Mouse (Mus musculus) limb, embryonic 14.5 days (tissue): ENCODE data around the gene Ank2. TPM values are rescaled to one million over a fixed set of nuclear protein-coding genes. Genes with fewer than 3 reads are reported as not detected.
"Not testable (repeated sequence)": the region's sequence is repeated elsewhere in the genome, so short reads cannot be mapped to it uniquely, and the experiment has no call there.

ENCODE experiments used
- ATAC-seq: fragments of 200-750 bp; cut with Nextera tagmentation; 2 replicates; pipeline ENCODE4 v1.8.0; 2017; ENCODE audit warnings: low read depth, moderate number of reproducible peaks, moderate TSS enrichment; ENCODE audit not compliant: low FRiP score
- DNase-seq: peaks from one replicate; pipeline ENCODE4 v3.0.0-alpha.2; 2015; ENCODE audit warnings: low spot score
- H3K27ac ChIP-seq: fragments of 300-500 bp; sonication (generic); replicated peaks from 2 replicates; pipeline ENCODE4 v1.5.1; 2014; ENCODE audit warnings: low read depth, mild to moderate bottlenecking, low read length, moderate library complexity, mixed read lengths
- H3K27me3 ChIP-seq: fragments of 300-500 bp; sonication (generic); 2 replicates; pipeline ENCODE4 v1.6.1; 2014; ENCODE audit warnings: low read length, mixed read lengths; ENCODE audit not compliant: control insufficient read depth, insufficient read depth
- H3K36me3 ChIP-seq: fragments of 300-500 bp; sonication (generic); 2 replicates; pipeline ENCODE4 v1.6.1; 2014; ENCODE audit warnings: mild to moderate bottlenecking, low read length, moderate library complexity, mixed read lengths; ENCODE audit not compliant: control insufficient read depth, insufficient read depth
- H3K4me1 ChIP-seq: fragments of 300-500 bp; sonication (generic); 2 replicates; pipeline ENCODE4 v1.6.1; 2014; ENCODE audit warnings: antibody characterized with exemption, low read length, mixed read lengths; ENCODE audit not compliant: control insufficient read depth, insufficient read depth
- H3K4me2 ChIP-seq: fragments of 300-500 bp; sonication (generic); replicated peaks from 2 replicates; pipeline ENCODE4 v1.6.1; 2014; ENCODE audit warnings: low read depth, mild to moderate bottlenecking, low read length, moderate library complexity; ENCODE audit not compliant: severe bottlenecking
- H3K4me3 ChIP-seq: fragments of 300-500 bp; sonication (generic); replicated peaks from 2 replicates; pipeline ENCODE4 v1.5.1; 2014; ENCODE audit warnings: low read length
- H3K9ac ChIP-seq: fragments of 300-500 bp; sonication (generic); 2 replicates; pipeline ENCODE4 v1.6.1; 2014; ENCODE audit warnings: mild to moderate bottlenecking, low read depth, low read length, moderate library complexity; ENCODE audit not compliant: severe bottlenecking
- H3K9me3 ChIP-seq: fragments of 300-500 bp; sonication (generic); 2 replicates; pipeline ENCODE4 v1.6.1; 2016; ENCODE audit warnings: low read length; ENCODE audit not compliant: control insufficient read depth
- POLR2A ChIP-seq: fragments of 200-500 bp; IDR thresholded peaks from 2 replicates; pipeline ENCODE4 v1.8.0; 2012; ENCODE audit warnings: inconsistent platforms, mild to moderate bottlenecking, moderate library complexity, borderline replicate concordance; ENCODE audit not compliant: insufficient read depth, insufficient read length; ENCODE audit errors: extremely low read depth
- whole genome bisulfite sequencing: fragments of 180-500 bp; shearing (Covaris S2); extraction: QIAGEN DNeasy Blood & Tissue Kit; methylation state at CpG from one replicate; pipeline ENCODE4 v1.1.7; 2014; 5-methylcytosine and 5-hydroxymethylcytosine counted together
- polyA plus RNA-seq, 2 experiments: library from polyadenylated mRNA; depleted of rRNA in 1 of 2; stranded (reverse) in 1 of 2; unstranded in 1 of 2; fragments of >200 nt; fragmentation: Nextera tagmentation in 1 of 2; extraction: Ambion mirVana in 1 of 2; gene quantifications; 2 replicates each; pipeline versions ENCODE4 v1.2.1 to v1.2.3; 2012 to 2014

The Ank2 gene
- polyA plus RNA-seq, 2 experiments, result 33.0 to 41.6 TPM

DNA sequence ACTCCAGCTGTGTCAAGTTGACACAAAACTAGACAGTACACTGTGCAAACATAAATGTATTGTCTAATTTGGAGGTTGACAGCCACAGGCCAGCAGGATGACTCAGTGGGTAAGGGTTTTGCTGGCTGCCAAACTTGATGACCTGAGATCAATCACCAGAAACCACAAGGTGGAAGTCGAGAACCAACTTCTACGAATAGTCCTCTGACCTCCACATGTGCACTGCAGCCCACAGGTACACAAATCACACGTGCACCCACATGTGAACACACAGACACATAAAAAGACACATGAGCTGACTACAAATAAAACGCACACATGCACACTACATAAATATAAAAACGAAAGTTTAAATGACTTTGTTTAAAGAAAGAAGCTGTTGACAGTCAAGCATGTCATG, 177.5 kb downstream of the Ank2 start:
- Histone ChIP-seq H3K9ac (no peak overlapping the region), H3K4me2 (no peak overlapping the region), H3K9me3 (no peaks in the 10 kb centered on the region), H3K27ac (no peak overlapping the region), H3K36me3 (no peaks in the 10 kb centered on the region), H3K4me3 (no peak overlapping the region), H3K27me3 (no peaks in the 10 kb centered on the region), H3K4me1 (no peaks in the 10 kb centered on the region)
- DNase-seq (no peak), ATAC-seq (no peak)
- WGBS, result 56% methylated on average over 5 of the region's 5 CpGs
- no peak for TF ChIP-seq POLR2A

DNA sequence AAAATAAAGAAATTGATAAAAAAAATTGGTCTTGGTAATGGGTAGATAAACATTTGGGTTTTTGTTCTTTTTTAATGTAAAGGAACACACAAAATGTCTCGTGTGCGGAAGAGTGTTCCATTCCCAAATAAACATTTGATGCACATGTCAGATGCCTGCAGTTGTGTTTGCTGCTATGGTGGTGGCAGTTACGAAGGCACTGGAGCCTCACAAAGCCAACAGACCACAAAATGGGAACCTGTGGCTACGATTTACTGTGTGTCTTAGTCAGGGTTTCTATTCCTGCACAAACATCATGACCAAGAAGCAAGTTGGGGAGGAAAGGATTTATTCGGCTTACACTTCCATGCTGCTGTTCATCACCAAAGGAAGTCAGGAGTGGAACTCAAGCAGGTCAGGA, 178.1 kb downstream of the Ank2 start:
- H3K27ac ChIP-seq, H3K4me3 ChIP-seq, H3K27me3 ChIP-seq, H3K9me3 ChIP-seq, DNase-seq, H3K4me1 ChIP-seq, H3K9ac ChIP-seq, H3K4me2 ChIP-seq, ATAC-seq, H3K36me3 ChIP-seq: not testable (repeated sequence)
- WGBS, result 88% methylated on average over 5 of the region's 5 CpGs

- WGBS, result 89% methylated on average over 8 of the region's 8 CpGs
- no peak for ATAC-seq
- no peaks in the 10 kb centered on the region for H3K4me1 ChIP-seq
- TF ChIP-seq POLR2A, result no peak
- no peak overlapping the region for H3K9ac ChIP-seq
- H3K4me3 ChIP-seq, result no peak overlapping the region
- H3K27ac ChIP-seq, result no peak overlapping the region
- H3K27me3 ChIP-seq, result no peaks in the 10 kb centered on the region
- H3K4me2 ChIP-seq, result no peak overlapping the region
- no peaks in the 10 kb centered on the region for H3K36me3 ChIP-seq
- no peak for DNase-seq
- no peaks in the 10 kb centered on the region for H3K9me3 ChIP-seq
Measured at GRCm38 (mm10) chr3:127320311-127320710, 178.8 kb downstream of the Ank2 start.

DNA sequence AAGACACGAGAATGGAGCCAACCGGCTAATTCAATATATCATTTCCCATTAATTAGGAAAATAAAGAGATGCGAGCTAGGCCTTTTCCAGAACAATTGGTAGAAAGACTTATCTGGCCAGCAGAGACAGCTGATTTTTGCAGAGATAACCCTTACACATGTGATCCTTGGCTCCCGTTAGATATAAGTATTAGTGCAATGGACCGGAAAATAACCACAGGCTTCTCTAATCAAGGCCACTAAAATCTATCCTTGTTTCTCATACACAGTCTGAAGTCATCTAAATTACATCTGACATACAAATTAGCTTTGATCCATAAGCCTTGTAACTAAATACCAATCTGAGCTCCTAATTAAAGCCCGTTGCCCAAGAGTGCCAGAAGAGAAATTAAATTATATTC, 181.5 kb downstream of the Ank2 start:
- Histone ChIP-seq H3K27me3 (no peaks in the 10 kb centered on the region), H3K9ac (no peak overlapping the region), H3K36me3 (no peaks in the 10 kb centered on the region), H3K4me2 (no peak overlapping the region), H3K27ac (no peak overlapping the region), H3K4me1 (no peaks in the 10 kb centered on the region), H3K4me3 (no peak overlapping the region), H3K9me3 (no peaks in the 10 kb centered on the region)
- ATAC-seq (no peak), DNase-seq (no peak)
- 87% methylated on average over 6 of the region's 6 CpGs for WGBS
- no peak for TF ChIP-seq POLR2A

DNA sequence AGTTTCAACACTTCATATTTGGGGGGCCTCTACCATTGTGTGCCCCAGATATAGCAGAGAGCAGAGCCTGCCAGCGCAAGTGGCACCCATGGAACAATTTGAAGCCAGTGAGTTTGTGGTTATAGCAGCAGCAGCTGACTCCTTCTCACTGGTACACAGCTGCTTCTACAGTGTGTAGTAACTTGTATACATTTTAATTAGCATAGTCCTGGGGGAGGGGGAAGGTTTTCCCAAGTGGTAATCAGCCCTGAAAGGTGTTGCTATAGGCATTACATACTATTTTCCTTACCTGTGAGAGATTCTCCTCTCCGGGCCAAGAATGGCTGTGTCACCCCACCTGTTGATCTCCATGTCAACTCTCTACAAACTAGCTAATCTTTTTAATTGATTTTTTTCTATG, 182.4 kb downstream of the Ank2 start:
- no peak for DNase-seq
- no peak overlapping the region for H3K4me3 ChIP-seq
- no peak overlapping the region for H3K9ac ChIP-seq
- no peaks in the 10 kb centered on the region for H3K9me3 ChIP-seq
- H3K4me2 ChIP-seq, result no peak overlapping the region
- H3K36me3 ChIP-seq, result no peaks in the 10 kb centered on the region
- TF ChIP-seq POLR2A, result no peak
- no peak for ATAC-seq
- no peak overlapping the region for H3K27ac ChIP-seq
- WGBS, result 85% methylated on average over 2 of the region's 2 CpGs
- H3K27me3 ChIP-seq, result no peaks in the 10 kb centered on the region
- H3K4me1 ChIP-seq, result no peaks in the 10 kb centered on the region

DNA sequence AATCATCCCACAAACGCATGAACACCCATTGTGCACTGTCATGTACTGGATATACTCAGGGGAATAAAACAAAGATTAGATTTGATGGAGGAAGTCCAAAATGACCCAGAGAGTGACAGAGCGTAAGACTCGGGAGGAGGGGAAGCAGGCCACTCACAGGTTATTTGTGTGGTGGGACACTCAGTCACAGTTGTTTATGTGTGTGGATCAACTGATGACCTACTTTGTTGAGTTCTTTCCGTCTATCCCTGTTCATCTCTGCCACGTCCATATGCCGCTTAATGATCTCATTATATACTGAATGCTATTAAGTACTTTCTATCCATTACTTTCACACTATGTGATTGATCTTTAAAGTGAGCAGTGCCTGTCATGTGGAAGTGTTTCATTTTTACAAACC, 187.6 kb downstream of the Ank2 start:
- H3K36me3 ChIP-seq, result no peaks in the 10 kb centered on the region
- no peak overlapping the region for H3K9ac ChIP-seq
- no peaks in the 10 kb centered on the region for H3K9me3 ChIP-seq
- H3K4me3 ChIP-seq, result no peak overlapping the region
- ATAC-seq (no peak), DNase-seq (no peak)
- H3K4me1 ChIP-seq, result no peaks in the 10 kb centered on the region
- H3K27me3 ChIP-seq, result no peaks in the 10 kb centered on the region
- H3K4me2 ChIP-seq, result no peak overlapping the region
- TF ChIP-seq POLR2A, result no peak
- H3K27ac ChIP-seq, result no peak overlapping the region
- 80% methylated on average over 6 of the region's 6 CpGs for WGBS
